Mouse (Mus musculus) large intestine, adult 2 months (tissue): ENCODE measurements around the gene Orc4. TPM values are rescaled to one million over a fixed set of nuclear protein-coding genes. Genes with fewer than 3 reads are reported as not detected.
"Not testable (repeated sequence)": the region's sequence is repeated elsewhere in the genome, so short reads cannot be mapped to it uniquely, and the experiment has no call there.

Experiments used
- DNase-seq: peaks from one replicate; pipeline ENCODE4 v3.0.0-alpha.2; 2012; ENCODE audit warnings: low read depth, low spot score
- WGBS: fragments of 180-500 bp; shearing (Covaris S2); methylation state at CpG from one replicate; pipeline ENCODE4 v1.1.7; 2018; 5-methylcytosine and 5-hydroxymethylcytosine counted together
- polyA plus RNA-seq: library from polyadenylated mRNA; depleted of rRNA; stranded (reverse); fragments of >200 nt; gene quantifications from 2 replicates; pipeline ENCODE4 v1.2.3, GENCODE M21; 2012; rRNA removed

Gene Orc4
- polyA plus RNA-seq: 4.4 and 7.6 TPM in 2 replicates

- DNase-seq: no peak
- WGBS: 0% methylated on average over 2 of the region's 2 CpGs
These were observed at the start of gene Orc4 for GRCm38 (mm10) chr2:48950252-48950315. Orc4 (minus strand) TSS chr2:48950277.

GRCm38 (mm10) chr2:48990322-48990721 lies 40.2 kb upstream of the Orc4 start:
- DNase-seq: no peak
- WGBS: 98% methylated on average over 3 of the region's 3 CpGs

GRCm38 (mm10) chr2:48978920-48979319 lies 28.8 kb upstream of the Orc4 start:
- 75% methylated on average over 3 of the region's 3 CpGs for WGBS
- DNase-seq: no peak

GRCm38 (mm10) chr2:48956591-48956990 lies 6.5 kb upstream of the Orc4 start:
- DNase-seq: no peak
- 66% methylated on average over 3 of the region's 3 CpGs for WGBS

GRCm38 (mm10) chr2:48950316-48950880 lies 321 bp upstream of the Orc4 start:
- DNase-seq: no peak
- WGBS: 7% methylated on average over 6 of the region's 6 CpGs

- 0% methylated on average over 9 of the region's 9 CpGs for WGBS
- DNase-seq: no peak
These were observed 280 bp downstream of the Orc4 start for GRCm38 (mm10) chr2:48949743-48950251.

- DNase-seq: peak; percentile 86
- WGBS: under 1% methylated on average over 49 of the region's 49 CpGs
These were observed 1.1 kb downstream of the Orc4 start, which contains the start of gene Mbd5 for GRCm38 (mm10) chr2:48948841-48949584. Mbd5 (plus strand) TSS chr2:48949508.

- WGBS: 45% methylated on average over 3 of the region's 3 CpGs
- no peak for DNase-seq
These were observed 2.3 kb downstream of the Orc4 start for GRCm38 (mm10) chr2:48947761-48948160.

- DNase-seq: no peak
- 70% methylated on average over 2 of the region's 2 CpGs for WGBS
These were observed 15.0 kb downstream of the Orc4 start for GRCm38 (mm10) chr2:48935058-48935457.

- no peak for DNase-seq
These were observed 34.2 kb downstream of the Orc4 start for GRCm38 (mm10) chr2:48915832-48916231.

- DNase-seq: no peak
- WGBS: 65% methylated on average over 1 of the region's 1 CpGs
These were observed 35.9 kb downstream of the Orc4 start for GRCm38 (mm10) chr2:48914185-48914584.

GRCm38 (mm10) chr2:48908866-48909265 lies 41.2 kb downstream of the Orc4 start:
- DNase-seq: no peak
- WGBS: 33% methylated on average over 2 of the region's 2 CpGs

- 91% methylated on average over 3 of the region's 3 CpGs for WGBS
- no peak for DNase-seq
These were observed 54.9 kb downstream of the Orc4 start for GRCm38 (mm10) chr2:48895186-48895585.

- DNase-seq: peak; percentile 64
These were observed 64.1 kb downstream of the Orc4 start for GRCm38 (mm10) chr2:48885945-48886344.

- DNase-seq: no peak
- 71% methylated on average over 5 of the region's 5 CpGs for WGBS
These were observed 81.7 kb downstream of the Orc4 start for GRCm38 (mm10) chr2:48868199-48868913.

GRCm38 (mm10) chr2:48865596-48865995 lies 84.5 kb downstream of the Orc4 start:
- 94% methylated on average over 6 of the region's 6 CpGs for WGBS
- DNase-seq: not testable (repeated sequence)

Other genes with a start within 250 kb of the Orc4 start
- 2.4 and 4.5 TPM in 2 replicates for gene Acvr2a, start 136.2 kb downstream of the Orc4 start, polyA plus RNA-seq
- 3.4 and 4.3 TPM in 2 replicates for gene Mbd5, start 769 bp downstream of the Orc4 start, polyA plus RNA-seq